Mouse (Mus musculus): ENCODE measurements around the gene Atp5b. TPM values are rescaled to one million over a fixed set of nuclear protein-coding genes. Genes with fewer than 3 reads are reported as not detected.

The Atp5b gene
- polyA plus RNA-seq, 1 experiment from 2014 or later: 2,394 TPM

GRCm38 (mm10) chr10:128089842-128090241, 6.8 kb downstream of the Atp5b start:
- Histone ChIP-seq H3K27me3 (ENCODE audit: control insufficient read depth, insufficient read depth, low read length) (no peaks in the 10 kb centered on the region), H3K4me1 (ENCODE audit: control insufficient read depth, insufficient read depth, low read length) (peaks cover 19% of the 10 kb centered on the region), H3K9me3 (ENCODE audit: control insufficient read depth, low read length) (no peaks in the 10 kb centered on the region), H3K9ac (ENCODE audit: low read length) (no peak overlapping the region), H3K27ac (replicated peaks; ENCODE audit: low read depth, low read length) (no peak overlapping the region), H3K36me3 (ENCODE audit: control insufficient read depth, insufficient read depth, low read length) (peaks cover 37% of the 10 kb centered on the region), H3K4me2 (ENCODE audit: low read depth, severe bottlenecking) (no peak overlapping the region), H3K4me3 (ENCODE audit: low read depth, low read length) (no peak overlapping the region)
- no peak for DNase-seq (ENCODE audit: low spot score)
- WGBS: 70% methylated on average over 5 of the region's 5 CpGs
- no peak for ATAC-seq (ENCODE audit: insufficient number of reproducible peaks, low FRiP score, low TSS enrichment, low read depth)

- ATAC-seq (ENCODE audit: insufficient number of reproducible peaks, low FRiP score, low TSS enrichment, low read depth): peak; percentile 32; the same call in 1 of the 2 replicates
- Histone ChIP-seq H3K36me3 (ENCODE audit: control insufficient read depth, insufficient read depth, low read length) (peaks cover 27% of the 10 kb centered on the region), H3K9me3 (ENCODE audit: control insufficient read depth, low read length) (no peaks in the 10 kb centered on the region), H3K4me3 (ENCODE audit: low read depth, low read length) (peak overlapping the region; percentile 77), H3K4me1 (ENCODE audit: control insufficient read depth, insufficient read depth, low read length) (peaks cover 19% of the 10 kb centered on the region), H3K27me3 (ENCODE audit: control insufficient read depth, insufficient read depth, low read length) (no peaks in the 10 kb centered on the region), H3K4me2 (ENCODE audit: low read depth, severe bottlenecking) (peak overlapping the region; percentile 88), H3K27ac (replicated peaks; ENCODE audit: low read depth, low read length) (no peak overlapping the region), H3K9ac (ENCODE audit: low read length) (0 out of 2 replicates have a peak overlapping the region, but pooled peaks have one; percentile 22)
- DNase-seq (ENCODE audit: low spot score): peak; percentile 94
- WGBS: 7% methylated on average over 14 of the region's 14 CpGs
These were observed 7.8 kb downstream of the Atp5b start for GRCm38 (mm10) chr10:128090651-128091563.

GRCm38 (mm10) chr10:128091564-128092505, 8.8 kb downstream of the Atp5b start, which contains the start of gene Baz2a:
Gene Baz2a (plus strand): TSS chr10:128091577.
- DNase-seq (ENCODE audit: low spot score) (peak; percentile 40), ATAC-seq (ENCODE audit: insufficient number of reproducible peaks, low FRiP score, low TSS enrichment, low read depth) (peak; percentile 1; the same call in 1 of the 2 replicates)
- Histone ChIP-seq H3K4me2 (ENCODE audit: low read depth, severe bottlenecking) (peak within 1 kb of the TSS; percentile 88), H3K9me3 (ENCODE audit: control insufficient read depth, low read length) (no peaks in the 10 kb centered on the region), H3K4me1 (ENCODE audit: control insufficient read depth, insufficient read depth, low read length) (peaks cover 22% of the 10 kb centered on the region), H3K4me3 (ENCODE audit: low read depth, low read length) (peak within 1 kb of the TSS; percentile 77), H3K36me3 (ENCODE audit: control insufficient read depth, insufficient read depth, low read length) (peaks cover 19% of the 10 kb centered on the region), H3K27ac (replicated peaks; ENCODE audit: low read depth, low read length) (peak within 1 kb of the TSS; percentile 85), H3K9ac (ENCODE audit: low read length) (peak within 1 kb of the TSS; percentile 77), H3K27me3 (ENCODE audit: control insufficient read depth, insufficient read depth, low read length) (no peaks in the 10 kb centered on the region)
- WGBS: 1% methylated on average over 20 of the region's 20 CpGs

- Histone ChIP-seq H3K36me3 (ENCODE audit: control insufficient read depth, insufficient read depth, low read length) (peaks cover 16% of the 10 kb centered on the region), H3K9me3 (ENCODE audit: control insufficient read depth, low read length) (no peaks in the 10 kb centered on the region), H3K9ac (ENCODE audit: low read length) (peak overlapping the region; percentile 77), H3K27me3 (ENCODE audit: control insufficient read depth, insufficient read depth, low read length) (no peaks in the 10 kb centered on the region), H3K4me3 (ENCODE audit: low read depth, low read length) (peak overlapping the region; percentile 77), H3K4me1 (ENCODE audit: control insufficient read depth, insufficient read depth, low read length) (peaks cover 22% of the 10 kb centered on the region), H3K4me2 (ENCODE audit: low read depth, severe bottlenecking) (peak overlapping the region; percentile 88), H3K27ac (replicated peaks; ENCODE audit: low read depth, low read length) (peak overlapping the region; percentile 85)
- WGBS: under 1% methylated on average over 79 of the region's 88 CpGs
- peak; percentile 83 for DNase-seq (ENCODE audit: low spot score)
- ATAC-seq (ENCODE audit: insufficient number of reproducible peaks, low FRiP score, low TSS enrichment, low read depth): peak; percentile 37
These were observed 9.7 kb downstream of the Atp5b start for GRCm38 (mm10) chr10:128092506-128093495.

- Histone ChIP-seq H3K27ac (replicated peaks; ENCODE audit: low read depth, low read length) (0 out of 2 replicates have a peak overlapping the region, but pooled peaks have one; percentile 85), H3K9ac (ENCODE audit: low read length) (peak overlapping the region; percentile 77), H3K4me1 (ENCODE audit: control insufficient read depth, insufficient read depth, low read length) (peaks cover 22% of the 10 kb centered on the region), H3K4me2 (ENCODE audit: low read depth, severe bottlenecking) (peak overlapping the region; percentile 88), H3K9me3 (ENCODE audit: control insufficient read depth, low read length) (no peaks in the 10 kb centered on the region), H3K27me3 (ENCODE audit: control insufficient read depth, insufficient read depth, low read length) (no peaks in the 10 kb centered on the region), H3K36me3 (ENCODE audit: control insufficient read depth, insufficient read depth, low read length) (peaks cover 8% of the 10 kb centered on the region), H3K4me3 (ENCODE audit: low read depth, low read length) (peak overlapping the region; percentile 77)
- 28% methylated on average over 13 of the region's 13 CpGs for WGBS
- ATAC-seq (ENCODE audit: insufficient number of reproducible peaks, low FRiP score, low TSS enrichment, low read depth) (no peak), DNase-seq (ENCODE audit: low spot score) (no peak)
These were observed 10.6 kb downstream of the Atp5b start for GRCm38 (mm10) chr10:128093496-128094294.

GRCm38 (mm10) chr10:128094340-128094968, 11.4 kb downstream of the Atp5b start:
- H3K27ac ChIP-seq (replicated peaks; ENCODE audit: low read depth, low read length): no peak overlapping the region

More at GRCm38 (mm10) chr10:128094340-128094968, 11.4 kb downstream of the Atp5b start:
- no peaks in the 10 kb centered on the region for H3K27me3 ChIP-seq (ENCODE audit: control insufficient read depth, insufficient read depth, low read length)
- no peak overlapping the region for H3K9ac ChIP-seq (ENCODE audit: low read length)
- H3K36me3 ChIP-seq (ENCODE audit: control insufficient read depth, insufficient read depth, low read length): peaks cover 4% of the 10 kb centered on the region; the same call in 1 of the 2 replicates
- WGBS: 12% methylated on average over 19 of the region's 19 CpGs
- peak; percentile 41 for ATAC-seq (ENCODE audit: insufficient number of reproducible peaks, low FRiP score, low TSS enrichment, low read depth)
- peaks cover 22% of the 10 kb centered on the region for H3K4me1 ChIP-seq (ENCODE audit: control insufficient read depth, insufficient read depth, low read length)
- DNase-seq (ENCODE audit: low spot score): peak; percentile 83
- H3K4me2 ChIP-seq (ENCODE audit: low read depth, severe bottlenecking): peak overlapping the region; percentile 88; the same call in 1 of the 2 replicates
- no peaks in the 10 kb centered on the region for H3K9me3 ChIP-seq (ENCODE audit: control insufficient read depth, low read length)
- no peak overlapping the region for H3K4me3 ChIP-seq (ENCODE audit: low read depth, low read length)
